Mouse (Mus musculus): Measurements from ENCODE around the gene Cask. TPM values are rescaled to one million over a fixed set of nuclear protein-coding genes. Genes with fewer than 3 reads are reported as not detected.

Cask gene
- polyA plus RNA-seq, 1 experiment from 2014 or later = 14.3 TPM

DNA sequence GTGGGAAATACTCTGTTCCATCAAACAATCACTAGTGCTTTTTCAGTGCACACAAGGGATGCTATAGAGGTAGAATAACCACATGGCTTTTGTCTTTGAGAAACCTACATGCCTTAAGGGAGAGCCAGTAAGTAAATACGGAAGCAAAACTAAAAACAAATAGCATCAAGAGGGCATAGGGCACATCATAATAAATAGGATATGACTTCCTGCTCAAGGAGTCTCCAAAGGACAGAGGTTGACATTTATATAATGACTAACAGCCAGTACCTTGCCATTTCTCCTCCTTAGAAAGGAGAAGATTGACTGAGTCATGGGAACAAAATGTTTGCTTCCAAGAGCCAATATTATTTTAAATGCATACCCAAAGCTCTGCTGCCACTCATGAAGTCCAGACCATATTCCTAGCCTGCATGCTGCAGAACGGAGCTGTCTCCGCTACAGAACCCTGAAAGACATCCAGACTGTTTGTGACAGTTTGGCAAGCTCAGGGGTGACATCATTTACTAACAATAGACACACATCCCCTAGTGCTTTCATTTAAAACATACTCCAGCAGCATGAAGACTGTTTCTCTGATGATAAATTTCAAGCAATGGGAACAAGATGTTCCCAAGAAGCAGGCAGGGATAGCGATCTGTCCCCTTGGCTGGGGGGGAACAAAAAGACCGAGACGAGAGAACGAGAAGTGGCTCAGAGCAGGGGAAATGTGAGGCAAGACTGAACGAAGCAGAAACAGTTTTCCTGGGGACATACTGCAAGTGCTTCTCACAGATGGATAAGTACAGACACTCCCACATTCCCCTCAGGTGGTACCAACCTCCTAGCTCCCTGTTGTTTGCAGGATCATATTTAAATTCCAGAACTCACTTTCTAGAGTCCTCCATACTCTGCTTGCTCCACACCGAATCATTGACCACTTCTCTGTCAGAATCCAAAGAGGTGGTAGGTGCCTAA is 381.7 kb downstream of the Cask start:
- H3K27ac ChIP-seq (ENCODE audit: low read depth) = no peak overlapping the region
- no peak for DNase-seq (ENCODE audit: low spot score)
- 0 out of 2 replicates have a peak, but pooled peaks cover 3% of the 10 kb centered on the region for H3K27me3 ChIP-seq (replicated peaks; ENCODE audit: control insufficient read depth, insufficient read depth, low read length)
- WGBS = 52% methylated on average over 9 of the region's 9 CpGs
- H3K4me3 ChIP-seq (ENCODE audit: low read depth, low read length) = no peak overlapping the region
- H3K9ac ChIP-seq (ENCODE audit: low read length) = no peak overlapping the region
- no peaks in the 10 kb centered on the region for H3K9me3 ChIP-seq (ENCODE audit: control insufficient read depth, low read length)
- H3K4me1 ChIP-seq (replicated peaks; ENCODE audit: control insufficient read depth, insufficient read depth, low read length) = no peaks in the 10 kb centered on the region
- ATAC-seq (replicated peaks; ENCODE audit: low FRiP score, low TSS enrichment, low read depth) = no peak
- H3K4me2 ChIP-seq (ENCODE audit: low read length) = no peak overlapping the region
- H3K36me3 ChIP-seq (ENCODE audit: control insufficient read depth, insufficient read depth, low read length) = no peaks in the 10 kb centered on the region

DNA sequence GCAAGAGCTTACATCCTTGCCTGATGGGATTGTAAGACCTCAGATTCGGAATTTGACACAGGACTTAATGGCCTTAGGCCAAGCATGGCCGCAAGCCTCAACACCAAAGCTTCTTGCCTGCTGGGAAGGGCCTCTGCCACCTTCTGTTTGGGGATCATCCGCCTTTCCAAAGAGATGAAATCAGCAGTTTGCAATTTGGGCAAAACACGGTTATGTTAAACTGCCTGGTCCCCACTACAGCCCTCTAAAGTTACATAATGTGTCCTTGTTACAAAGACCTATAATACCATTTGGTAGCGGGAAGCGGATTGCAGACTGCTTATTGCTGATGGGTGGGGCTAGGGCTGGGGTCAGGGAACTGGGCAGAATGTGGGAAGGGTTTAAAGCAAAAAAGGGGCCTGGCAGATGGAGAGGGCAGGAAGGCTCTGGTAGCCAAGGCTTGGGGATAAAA is 384.0 kb downstream of the Cask start:
- no peak overlapping the region for H3K27ac ChIP-seq (ENCODE audit: low read depth)
- DNase-seq (ENCODE audit: low spot score) (no peak), ATAC-seq (replicated peaks; ENCODE audit: low FRiP score, low TSS enrichment, low read depth) (no peak)
- H3K4me3 ChIP-seq (ENCODE audit: low read depth, low read length) = no peak overlapping the region
- no peak overlapping the region for H3K4me2 ChIP-seq (ENCODE audit: low read length)
- no peaks in the 10 kb centered on the region for H3K9me3 ChIP-seq (ENCODE audit: control insufficient read depth, low read length)
- 0 out of 2 replicates have a peak, but pooled peaks cover 3% of the 10 kb centered on the region for H3K27me3 ChIP-seq (replicated peaks; ENCODE audit: control insufficient read depth, insufficient read depth, low read length)
- no peaks in the 10 kb centered on the region for H3K4me1 ChIP-seq (replicated peaks; ENCODE audit: control insufficient read depth, insufficient read depth, low read length)
- WGBS = 78% methylated on average over 6 of the region's 6 CpGs
- no peak overlapping the region for H3K9ac ChIP-seq (ENCODE audit: low read length)
- H3K36me3 ChIP-seq (ENCODE audit: control insufficient read depth, insufficient read depth, low read length) = no peaks in the 10 kb centered on the region

Small RNAs within 50 kb of the gene (microRNA-seq; reads per million reads assigned to microRNA genes)
- not detected for gene Gm25246

Other genes starting within 250 kb of the Cask start
- gene Gpr34, start 219.3 kb downstream of the Cask start, polyA plus RNA-seq (2014; fragmentation: Nextera tagmentation; extraction: Ambion mirVana) = 1.8 and 2.3 TPM in 2 replicates
- gene Gpr82, start 190.0 kb downstream of the Cask start, polyA plus RNA-seq (2014; fragmentation: Nextera tagmentation; extraction: Ambion mirVana) = 0.36 and 0.54 TPM in 2 replicates

All from intestine, embryonic 14.5 days (tissue).